Mouse (Mus musculus) CD4-positive helper T cell, adult 2 months (primary cell): ENCODE measurements around the gene Gpx5.
"Not testable (repeated sequence)": the region's sequence is repeated elsewhere in the genome, so short reads cannot be mapped to it uniquely, and the experiment has no call there.

Experiments used
- DNase-seq: peaks from one replicate; pipeline ENCODE4 v3.0.0-alpha.2; 2012; ENCODE audit warnings: low read depth, missing footprints, low spot score

Gene Gpx5

GRCm38 (mm10) chr13:21265736-21266135 is 26.8 kb downstream of the Gpx5 start:
- DNase-seq = no peak

GRCm38 (mm10) chr13:21264366-21264765 is 28.2 kb downstream of the Gpx5 start:
- DNase-seq = no peak

- DNase-seq = no peak
Measured at GRCm38 (mm10) chr13:21263910-21264309, 28.6 kb downstream of the Gpx5 start.

- DNase-seq = no peak
Measured at GRCm38 (mm10) chr13:21262787-21263461, 29.6 kb downstream of the Gpx5 start.

GRCm38 (mm10) chr13:21260289-21260688 is 32.2 kb downstream of the Gpx5 start:
- no peak for DNase-seq

GRCm38 (mm10) chr13:21259677-21260113 is 32.8 kb downstream of the Gpx5 start:
- DNase-seq = no peak

- DNase-seq = no peak
Measured at GRCm38 (mm10) chr13:21259171-21259631, 33.3 kb downstream of the Gpx5 start.

GRCm38 (mm10) chr13:21258524-21258923 is 34.0 kb downstream of the Gpx5 start:
- DNase-seq = no peak

GRCm38 (mm10) chr13:21253986-21254385 is 38.5 kb downstream of the Gpx5 start:
- DNase-seq = no peak

GRCm38 (mm10) chr13:21253569-21253968 is 39.0 kb downstream of the Gpx5 start:
- no peak for DNase-seq

- DNase-seq = no peak
Measured at GRCm38 (mm10) chr13:21253040-21253439, 39.5 kb downstream of the Gpx5 start.

GRCm38 (mm10) chr13:21250074-21250681 is 42.4 kb downstream of the Gpx5 start:
- no peak for DNase-seq

GRCm38 (mm10) chr13:21249022-21249421 is 43.5 kb downstream of the Gpx5 start:
- DNase-seq = no peak

- no peak for DNase-seq
Measured at GRCm38 (mm10) chr13:21246276-21246675, 46.3 kb downstream of the Gpx5 start.

- not testable (repeated sequence) for DNase-seq
Measured at GRCm38 (mm10) chr13:21244967-21245366, 47.6 kb downstream of the Gpx5 start.

GRCm38 (mm10) chr13:21244089-21244488 is 48.4 kb downstream of the Gpx5 start:
- no peak for DNase-seq

- no peak for DNase-seq
Measured at GRCm38 (mm10) chr13:21243196-21243595, 49.3 kb downstream of the Gpx5 start.

- no peak for DNase-seq
Measured at GRCm38 (mm10) chr13:21242408-21243125, 50.0 kb downstream of the Gpx5 start.

GRCm38 (mm10) chr13:21240788-21241187 is 51.7 kb downstream of the Gpx5 start:
- DNase-seq = no peak

GRCm38 (mm10) chr13:21237161-21237560 is 55.4 kb downstream of the Gpx5 start:
- DNase-seq = no peak

- no peak for DNase-seq
Measured at GRCm38 (mm10) chr13:21236714-21237113, 55.8 kb downstream of the Gpx5 start.
